Mouse (Mus musculus): ENCODE results near the gene Tmem132b. TPM values are rescaled to one million over a fixed set of nuclear protein-coding genes. Genes with fewer than 3 reads are reported as not detected.

The Tmem132b gene
- polyA plus RNA-seq, 1 experiment from 2014 or later, result 8.1 TPM

- peaks cover 11% of the 10 kb centered on the region for H3K4me1 ChIP-seq
- H3K4me3 ChIP-seq, result no peak overlapping the region
- no peak overlapping the region for H3K27ac ChIP-seq
- no peak overlapping the region for H3K4me2 ChIP-seq
- no peaks in the 10 kb centered on the region for H3K9me3 ChIP-seq
- ATAC-seq (replicated peaks), result 0 out of 2 replicates have a peak, but pooled peaks have one; percentile 34
- WGBS, result 64% methylated on average over 7 of the region's 7 CpGs
- no peaks in the 10 kb centered on the region for H3K36me3 ChIP-seq (replicated peaks)
- no peaks in the 10 kb centered on the region for H3K27me3 ChIP-seq (replicated peaks)
- no peak overlapping the region for H3K9ac ChIP-seq
Measured at GRCm38 (mm10) chr5:125588203-125588602, 56.6 kb downstream of the Tmem132b start.

GRCm38 (mm10) chr5:125588876-125589667 lies 57.5 kb downstream of the Tmem132b start:
- ATAC-seq (replicated peaks), result peak; percentile 63; the same call in 1 of the 2 replicates
- Histone ChIP-seq H3K36me3 (replicated peaks) (no peaks in the 10 kb centered on the region), H3K9ac (peak overlapping the region; percentile 38), H3K27me3 (replicated peaks) (no peaks in the 10 kb centered on the region), H3K4me1 (peaks cover 11% of the 10 kb centered on the region), H3K4me2 (peak overlapping the region; percentile 58), H3K9me3 (no peaks in the 10 kb centered on the region), H3K27ac (peak overlapping the region; percentile 60), H3K4me3 (peak overlapping the region; percentile 40)
- WGBS, result 5% methylated on average over 18 of the region's 18 CpGs

- Histone ChIP-seq H3K4me3 (no peak overlapping the region), H3K4me1 (peaks cover 3% of the 10 kb centered on the region; the same call in 1 of the 2 replicates), H3K4me2 (no peak overlapping the region), H3K9ac (no peak overlapping the region), H3K36me3 (replicated peaks) (no peaks in the 10 kb centered on the region), H3K27ac (no peak overlapping the region), H3K9me3 (no peaks in the 10 kb centered on the region), H3K27me3 (replicated peaks) (no peaks in the 10 kb centered on the region)
- no peak for ATAC-seq (replicated peaks)
- WGBS, result 77% methylated on average over 10 of the region's 10 CpGs
Measured at GRCm38 (mm10) chr5:125598056-125598455, 66.5 kb downstream of the Tmem132b start.

GRCm38 (mm10) chr5:125607146-125607545 lies 75.6 kb downstream of the Tmem132b start:
- Histone ChIP-seq H3K27me3 (replicated peaks) (no peaks in the 10 kb centered on the region), H3K27ac (no peak overlapping the region), H3K9ac (no peak overlapping the region), H3K4me2 (no peak overlapping the region), H3K9me3 (no peaks in the 10 kb centered on the region), H3K4me3 (no peak overlapping the region), H3K36me3 (replicated peaks) (no peaks in the 10 kb centered on the region), H3K4me1 (peaks cover 5% of the 10 kb centered on the region; the same call in 1 of the 2 replicates)
- 76% methylated on average over 12 of the region's 12 CpGs for WGBS
- no peak for ATAC-seq (replicated peaks)

GRCm38 (mm10) chr5:125609968-125610367 lies 78.4 kb downstream of the Tmem132b start:
- no peak for ATAC-seq (replicated peaks)
- no peak overlapping the region for H3K27ac ChIP-seq
- 61% methylated on average over 1 of the region's 1 CpGs for WGBS
- H3K4me1 ChIP-seq, result 0 out of 2 replicates have a peak, but pooled peaks cover 2% of the 10 kb centered on the region
- no peaks in the 10 kb centered on the region for H3K36me3 ChIP-seq (replicated peaks)
- no peak overlapping the region for H3K4me3 ChIP-seq
- no peaks in the 10 kb centered on the region for H3K9me3 ChIP-seq
- H3K27me3 ChIP-seq (replicated peaks), result no peaks in the 10 kb centered on the region
- no peak overlapping the region for H3K9ac ChIP-seq
- H3K4me2 ChIP-seq, result no peak overlapping the region

GRCm38 (mm10) chr5:125612460-125612859 lies 80.9 kb downstream of the Tmem132b start:
- WGBS, result 87% methylated on average over 7 of the region's 7 CpGs
- no peak overlapping the region for H3K4me3 ChIP-seq
- no peaks in the 10 kb centered on the region for H3K36me3 ChIP-seq (replicated peaks)
- no peak overlapping the region for H3K9ac ChIP-seq
- 0 out of 2 replicates have a peak, but pooled peaks cover 2% of the 10 kb centered on the region for H3K4me1 ChIP-seq
- no peak overlapping the region for H3K27ac ChIP-seq
- H3K4me2 ChIP-seq, result no peak overlapping the region
- H3K27me3 ChIP-seq (replicated peaks), result no peaks in the 10 kb centered on the region
- no peaks in the 10 kb centered on the region for H3K9me3 ChIP-seq
- ATAC-seq (replicated peaks), result no peak

- Histone ChIP-seq H3K4me1 (0 out of 2 replicates have a peak, but pooled peaks cover 2% of the 10 kb centered on the region), H3K9me3 (0 out of 2 replicates have a peak, but pooled peaks cover 4% of the 10 kb centered on the region), H3K27me3 (replicated peaks) (no peaks in the 10 kb centered on the region), H3K4me3 (no peak overlapping the region), H3K27ac (no peak overlapping the region), H3K4me2 (no peak overlapping the region), H3K9ac (no peak overlapping the region), H3K36me3 (replicated peaks) (no peaks in the 10 kb centered on the region)
- 78% methylated on average over 5 of the region's 5 CpGs for WGBS
- ATAC-seq (replicated peaks), result no peak
Measured at GRCm38 (mm10) chr5:125613136-125613535, 81.6 kb downstream of the Tmem132b start.

GRCm38 (mm10) chr5:125614348-125614747 lies 82.8 kb downstream of the Tmem132b start:
- H3K9ac ChIP-seq, result no peak overlapping the region
- H3K4me2 ChIP-seq, result no peak overlapping the region
- 44% methylated on average over 2 of the region's 2 CpGs for WGBS
- H3K4me1 ChIP-seq, result 0 out of 2 replicates have a peak, but pooled peaks cover 1% of the 10 kb centered on the region
- H3K27me3 ChIP-seq (replicated peaks), result no peaks in the 10 kb centered on the region
- 0 out of 2 replicates have a peak, but pooled peaks cover 4% of the 10 kb centered on the region for H3K9me3 ChIP-seq
- no peaks in the 10 kb centered on the region for H3K36me3 ChIP-seq (replicated peaks)
- no peak for ATAC-seq (replicated peaks)
- no peak overlapping the region for H3K4me3 ChIP-seq
- H3K27ac ChIP-seq, result no peak overlapping the region

GRCm38 (mm10) chr5:125617050-125617449 lies 85.5 kb downstream of the Tmem132b start:
- Histone ChIP-seq H3K36me3 (replicated peaks) (no peaks in the 10 kb centered on the region), H3K4me1 (no peaks in the 10 kb centered on the region), H3K4me2 (no peak overlapping the region), H3K27ac (no peak overlapping the region), H3K9me3 (0 out of 2 replicates have a peak, but pooled peaks cover 4% of the 10 kb centered on the region), H3K27me3 (replicated peaks) (no peaks in the 10 kb centered on the region), H3K4me3 (no peak overlapping the region), H3K9ac (no peak overlapping the region)
- 93% methylated on average over 1 of the region's 1 CpGs for WGBS
- ATAC-seq (replicated peaks), result no peak

GRCm38 (mm10) chr5:125627816-125628348 lies 96.3 kb downstream of the Tmem132b start:
- WGBS, result 82% methylated on average over 9 of the region's 9 CpGs
- Histone ChIP-seq H3K27ac (no peak overlapping the region), H3K4me3 (no peak overlapping the region), H3K9me3 (no peaks in the 10 kb centered on the region), H3K4me1 (no peaks in the 10 kb centered on the region), H3K4me2 (no peak overlapping the region), H3K27me3 (replicated peaks) (no peaks in the 10 kb centered on the region), H3K36me3 (replicated peaks) (no peaks in the 10 kb centered on the region), H3K9ac (no peak overlapping the region)
- ATAC-seq (replicated peaks), result no peak

- no peak overlapping the region for H3K4me2 ChIP-seq
- no peak for ATAC-seq (replicated peaks)
- H3K4me3 ChIP-seq, result no peak overlapping the region
- H3K9me3 ChIP-seq, result no peaks in the 10 kb centered on the region
- no peak overlapping the region for H3K9ac ChIP-seq
- no peak overlapping the region for H3K27ac ChIP-seq
- no peaks in the 10 kb centered on the region for H3K27me3 ChIP-seq (replicated peaks)
- 85% methylated on average over 6 of the region's 6 CpGs for WGBS
- H3K4me1 ChIP-seq, result no peaks in the 10 kb centered on the region
- no peaks in the 10 kb centered on the region for H3K36me3 ChIP-seq (replicated peaks)
Measured at GRCm38 (mm10) chr5:125634666-125635065, 103.1 kb downstream of the Tmem132b start.

GRCm38 (mm10) chr5:125640966-125641365 lies 109.4 kb downstream of the Tmem132b start:
- 0 out of 2 replicates have a peak overlapping the region, but pooled peaks have one; percentile 39 for H3K27ac ChIP-seq
- no peaks in the 10 kb centered on the region; the same call in 1 of the 2 replicates for H3K9me3 ChIP-seq
- WGBS, result 70% methylated on average over 1 of the region's 1 CpGs
- no peak for ATAC-seq (replicated peaks)
- no peak overlapping the region for H3K9ac ChIP-seq
- no peak overlapping the region for H3K4me3 ChIP-seq
- H3K27me3 ChIP-seq (replicated peaks), result no peaks in the 10 kb centered on the region
- no peak overlapping the region for H3K4me2 ChIP-seq
- H3K4me1 ChIP-seq, result no peaks in the 10 kb centered on the region
- no peaks in the 10 kb centered on the region for H3K36me3 ChIP-seq (replicated peaks)

Data from midbrain, embryonic 15.5 days (tissue).